Mouse (Mus musculus) layer of hippocampus, adult 9-10 months (tissue): ENCODE results near the gene Max.

Experiments
- DNase-seq: peaks from one replicate; pipeline ENCODE4 v3.0.0; 2022; ENCODE audit warnings: low spot score

Gene Max

DNA sequence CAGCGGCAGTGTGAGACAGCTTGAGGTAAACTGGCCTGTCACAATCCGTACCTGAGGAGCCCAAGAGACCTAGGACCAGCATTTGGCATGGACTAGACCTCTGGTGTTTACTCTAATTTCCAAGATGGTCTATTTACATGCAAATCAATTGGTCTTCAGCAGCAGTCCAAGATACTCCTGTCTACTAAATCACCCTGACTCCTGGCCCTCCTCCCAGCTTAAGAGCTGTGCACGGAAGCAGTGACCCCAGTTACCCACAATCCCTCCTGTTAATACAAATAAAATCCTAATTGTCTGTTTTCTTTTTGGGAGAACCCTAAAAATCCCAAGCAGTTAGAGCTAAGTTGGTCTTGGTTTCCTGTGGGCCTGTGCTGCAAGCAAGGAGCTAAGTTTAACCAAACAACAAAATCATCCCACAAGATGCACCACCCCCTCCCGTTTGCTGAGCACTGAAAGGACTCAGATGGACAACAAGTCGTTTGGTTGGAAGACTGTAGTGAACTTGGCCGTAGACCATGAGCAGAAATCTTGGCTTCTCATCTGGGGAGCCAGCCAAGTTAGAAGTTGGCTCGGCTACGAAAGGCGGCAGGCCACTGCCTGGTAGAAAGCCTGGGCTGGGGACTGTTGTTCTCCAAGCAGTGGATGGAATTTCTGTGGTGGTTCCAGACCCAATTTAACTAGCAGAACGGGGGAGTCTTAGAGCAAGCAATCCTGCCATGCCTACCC is 7.1 kb downstream of the Max start:
- DNase-seq: no peak

- DNase-seq: no peak
Observed at GRCm38 (mm10) chr12:76953750-76954363, 8.1 kb downstream of the Max start.

DNA sequence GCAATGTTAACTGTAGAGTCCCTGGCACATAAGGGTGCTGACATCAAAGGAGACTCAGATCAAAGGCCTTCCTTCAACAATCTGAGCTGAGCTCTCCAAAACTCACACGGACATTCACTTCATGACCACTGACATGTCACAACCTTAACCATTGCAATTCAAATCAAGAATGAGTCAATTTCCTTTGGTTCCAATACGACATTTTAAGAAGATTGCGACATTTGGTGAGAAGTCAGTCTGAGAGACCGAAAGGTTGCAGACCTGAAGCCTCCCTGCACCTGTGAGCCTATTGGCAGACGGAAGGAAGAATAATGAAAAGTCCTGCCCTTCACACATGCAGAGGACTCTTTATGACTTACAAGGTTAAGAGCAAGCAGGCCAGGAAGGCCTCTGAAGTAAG is 11.7 kb downstream of the Max start:
- DNase-seq: no peak

GRCm38 (mm10) chr12:76948781-76949180 is 13.2 kb downstream of the Max start:
- DNase-seq: no peak

DNA sequence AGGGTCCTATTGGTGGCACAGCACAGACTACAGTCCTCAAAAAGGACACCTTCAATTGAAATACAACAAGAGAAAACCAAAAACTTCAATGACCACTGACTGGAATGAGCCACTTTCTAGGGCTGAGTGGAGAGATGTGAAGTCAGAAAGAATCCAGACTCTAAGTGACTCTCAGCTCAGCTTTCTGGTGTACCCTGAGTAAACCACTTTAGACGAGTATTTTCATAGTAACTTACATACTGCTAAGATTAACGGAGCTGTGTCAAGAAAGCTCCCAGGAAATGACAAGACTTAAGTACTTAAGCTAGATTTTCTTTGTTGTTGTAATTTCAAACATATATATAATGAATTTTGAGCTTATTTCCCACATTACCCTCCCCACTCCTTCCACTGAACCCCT is 13.8 kb downstream of the Max start:
- DNase-seq: no peak

- DNase-seq: no peak
Observed at GRCm38 (mm10) chr12:76947487-76947886, 14.5 kb downstream of the Max start.

- DNase-seq: no peak
Observed at GRCm38 (mm10) chr12:76943466-76943865, 18.5 kb downstream of the Max start.

DNA sequence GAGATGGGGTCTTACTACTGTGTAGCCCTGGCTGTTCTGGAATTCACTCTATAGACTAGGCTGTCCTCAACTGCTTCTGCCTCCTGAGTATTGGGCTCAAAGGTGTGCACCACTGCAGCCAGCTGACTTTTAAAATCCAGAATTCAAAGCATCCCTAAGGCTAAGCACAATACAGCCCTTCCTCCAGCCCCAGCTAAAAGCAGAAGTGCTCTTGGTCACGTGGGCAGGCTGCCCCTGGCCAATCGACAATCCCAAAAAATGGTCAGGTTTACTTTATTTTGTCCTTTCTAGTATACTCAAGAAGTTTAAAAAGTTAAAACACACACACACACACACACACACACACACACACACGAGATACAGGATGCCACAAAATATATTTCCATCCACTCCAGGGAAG is 19.0 kb downstream of the Max start:
- no peak for DNase-seq

- no peak for DNase-seq
Observed at GRCm38 (mm10) chr12:76942476-76942875, 19.5 kb downstream of the Max start.

DNA sequence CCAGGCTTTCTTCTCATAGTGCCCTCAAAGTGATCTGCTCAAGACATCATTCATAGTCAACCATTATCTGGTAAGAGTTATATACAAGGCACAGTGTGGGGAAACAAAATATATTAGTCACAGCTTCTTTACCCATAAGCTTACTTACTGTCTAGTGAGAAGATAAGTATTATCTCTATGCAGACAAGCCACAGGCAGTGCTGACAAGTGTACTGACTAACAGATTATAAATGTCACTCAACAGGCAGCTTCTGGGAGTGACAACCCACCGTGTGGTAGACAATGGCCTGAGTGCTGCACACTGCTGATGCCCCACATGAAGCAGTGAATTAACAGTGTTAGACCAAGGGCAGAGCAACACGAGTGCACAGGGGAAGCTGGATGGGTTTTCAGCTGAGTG is 20.5 kb downstream of the Max start:
- DNase-seq: no peak

DNA sequence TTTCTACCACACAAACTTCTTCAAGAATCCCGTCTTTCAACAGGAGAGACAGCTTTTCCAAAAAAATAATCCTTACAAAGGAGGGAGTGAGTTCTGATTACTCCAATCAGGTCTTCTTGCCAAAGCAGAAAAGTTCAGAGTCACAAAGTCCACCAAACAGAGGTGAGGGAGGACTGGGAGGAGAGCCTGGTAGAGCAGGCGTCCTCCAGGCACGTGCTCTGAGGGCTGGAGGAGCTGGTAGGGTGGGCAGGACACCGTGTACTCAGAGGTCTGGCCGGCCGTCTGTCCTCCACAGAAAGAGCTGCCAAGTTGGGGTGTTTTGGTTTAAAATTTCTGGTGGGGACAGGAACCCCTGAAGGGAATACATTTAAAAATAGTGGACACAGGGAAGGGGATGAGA is 24.0 kb downstream of the Max start:
- DNase-seq: no peak

GRCm38 (mm10) chr12:76936211-76936610 is 25.8 kb downstream of the Max start:
- no peak for DNase-seq

DNA sequence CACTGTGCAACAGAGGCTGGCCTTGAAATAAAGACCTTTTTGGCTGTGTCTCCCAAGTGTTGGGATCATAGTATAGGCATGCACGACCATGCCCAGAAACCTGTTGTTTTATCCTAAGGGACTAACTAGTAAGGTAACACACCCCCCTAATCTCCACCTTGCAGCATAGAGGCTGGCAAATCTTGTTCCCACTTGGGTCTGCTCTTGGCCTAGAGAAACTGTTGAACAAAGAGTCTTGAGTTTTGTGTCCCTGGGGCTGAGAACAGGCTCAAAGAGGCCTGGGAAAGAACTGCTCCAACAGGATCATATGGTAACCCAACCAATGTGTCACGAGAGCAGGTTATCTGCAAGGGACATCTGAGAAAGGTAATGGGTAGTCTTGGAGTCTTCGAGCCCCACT is 27.6 kb downstream of the Max start:
- DNase-seq: no peak

DNA sequence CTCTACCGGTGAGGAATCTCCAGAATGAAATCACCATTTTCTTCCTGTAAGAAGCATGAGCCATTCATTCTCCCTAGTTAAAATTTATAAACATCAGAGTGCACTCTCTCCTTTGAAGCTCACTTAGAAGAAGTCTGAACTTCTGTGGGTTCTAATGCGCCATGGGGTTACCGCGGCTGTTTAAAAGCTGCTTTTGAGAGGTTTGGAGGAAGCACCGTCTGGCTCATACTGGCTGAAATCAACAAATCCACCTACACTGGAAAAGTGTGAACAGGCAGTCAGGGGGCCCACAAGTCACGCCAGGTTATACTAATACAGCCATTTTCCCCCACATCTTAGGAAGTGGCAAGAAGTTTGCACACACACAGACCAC is 29.3 kb downstream of the Max start:
- DNase-seq: no peak

- no peak for DNase-seq
Observed at GRCm38 (mm10) chr12:76931739-76932687, 30.0 kb downstream of the Max start.

GRCm38 (mm10) chr12:76930177-76930576 is 31.8 kb downstream of the Max start:
- no peak for DNase-seq

GRCm38 (mm10) chr12:76927539-76927938 is 34.5 kb downstream of the Max start:
- DNase-seq: no peak

GRCm38 (mm10) chr12:76927012-76927411 is 35.0 kb downstream of the Max start:
- no peak for DNase-seq

- no peak for DNase-seq
Observed at GRCm38 (mm10) chr12:76926338-76926945, 35.6 kb downstream of the Max start.

GRCm38 (mm10) chr12:76924904-76925604 is 36.9 kb downstream of the Max start:
- no peak for DNase-seq

- no peak for DNase-seq
Observed at GRCm38 (mm10) chr12:76923118-76923517, 38.9 kb downstream of the Max start.

GRCm38 (mm10) chr12:76920990-76921389 is 41.0 kb downstream of the Max start:
- DNase-seq: no peak
